Mouse (Mus musculus): Measurements from ENCODE around the gene Slc12a9.

DNA sequence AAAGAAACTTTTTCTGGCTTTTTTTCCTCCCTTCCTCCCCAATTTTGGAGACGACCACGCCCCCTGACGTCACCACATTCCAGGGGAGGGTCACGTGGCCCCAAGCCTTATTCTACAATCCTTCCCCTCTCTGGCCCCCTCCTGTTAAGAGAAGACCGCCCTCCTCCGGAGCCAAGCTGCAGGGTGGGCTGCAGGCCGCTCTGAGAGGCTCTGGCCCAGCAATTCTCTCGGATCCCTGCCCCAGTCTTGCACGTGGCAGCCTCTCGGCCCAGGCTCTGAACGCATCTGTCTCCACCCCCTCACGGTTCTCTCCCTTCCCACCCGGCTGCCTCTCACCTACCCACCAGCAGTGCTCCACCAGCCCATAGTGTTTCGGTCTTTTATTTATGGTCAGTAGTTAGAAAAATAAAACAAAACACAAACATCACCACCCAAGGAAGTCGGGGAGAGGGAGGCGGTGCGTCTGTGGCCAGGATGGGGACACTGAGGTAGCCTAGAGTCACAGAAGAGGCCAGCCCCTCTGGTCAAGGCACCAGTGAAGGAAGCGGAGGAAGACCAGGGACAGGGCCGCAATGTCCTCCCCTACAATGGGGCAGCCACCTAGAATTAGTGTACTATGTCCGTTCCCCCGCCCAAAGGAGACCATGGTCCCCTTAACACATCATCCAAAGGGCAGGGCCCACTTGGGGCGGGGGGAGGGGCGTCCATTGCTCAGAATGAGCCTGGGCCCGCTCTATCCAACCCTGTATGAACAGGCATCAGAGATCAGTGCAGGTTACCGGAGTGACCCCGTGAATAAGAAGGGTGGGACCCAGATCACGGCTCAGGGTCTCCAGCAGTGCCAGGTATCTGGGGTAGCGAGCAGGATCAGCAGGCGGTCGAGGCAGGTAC, 19.0 kb downstream of the Slc12a9 start, which contains the start of gene Trip6:
- TF ChIP-seq CTCF (IDR thresholded peaks at IDR 0.05; ENCODE audit: low read depth, low read length) (no peak), POLR2A (IDR thresholded peaks at IDR 0.05; ENCODE audit: borderline replicate concordance, low read depth, low read length) (no peak)
